Mouse (Mus musculus): ENCODE results near the gene Myg1. TPM values are rescaled to one million over a fixed set of nuclear protein-coding genes. Genes with fewer than 3 reads are reported as not detected.
"Not testable (repeated sequence)": the region's sequence is repeated elsewhere in the genome, so short reads cannot be mapped to it uniquely, and the experiment has no call there.

Myg1 gene
- total RNA-seq (2021): 10 to 100 TPM; 14.0 to 16.2 TPM
- long read RNA-seq, experiment 1, transcript Myg1-202 (7 exons, 1,480 nt): major isoform, 10 of 11 reads
- long read RNA-seq, experiment 1, partial matches to known transcripts: 0 of 11 reads
- long read RNA-seq, experiment 1, other reads (novel, unspliced or antisense): 1 of 11 reads
- long read RNA-seq, experiment 2, transcript Myg1-202 (7 exons, 1,480 nt): major isoform, 5 of 6 reads
- long read RNA-seq, experiment 2, partial matches to known transcripts: 1 of 6 reads
- long read RNA-seq, experiment 2, other reads (novel, unspliced or antisense): 0 of 6 reads

DNA sequence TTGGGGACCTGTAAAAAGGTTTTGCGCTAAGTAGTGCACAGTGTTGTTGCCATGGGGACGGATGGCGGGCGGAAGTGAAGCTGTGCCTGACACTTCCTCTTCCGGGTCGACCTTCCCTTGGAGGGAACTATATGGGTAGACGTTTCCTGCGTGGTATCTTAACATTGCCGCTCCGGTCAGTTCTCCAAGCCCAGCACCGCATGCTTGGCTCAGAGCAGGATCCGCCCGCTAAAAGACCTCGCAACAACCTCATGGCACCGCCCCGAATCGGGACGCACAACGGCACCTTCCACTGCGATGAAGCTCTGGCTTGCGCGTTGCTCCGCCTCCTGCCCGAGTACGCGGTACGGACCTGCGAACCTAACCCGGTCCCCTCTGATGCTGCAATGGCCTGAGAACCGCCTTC is at the start of gene Myg1:
Gene Myg1 (plus strand): TSS at position 100 of the 406 bp plus-strand sequence.
- DNase-seq: peak; percentile 73

DNA sequence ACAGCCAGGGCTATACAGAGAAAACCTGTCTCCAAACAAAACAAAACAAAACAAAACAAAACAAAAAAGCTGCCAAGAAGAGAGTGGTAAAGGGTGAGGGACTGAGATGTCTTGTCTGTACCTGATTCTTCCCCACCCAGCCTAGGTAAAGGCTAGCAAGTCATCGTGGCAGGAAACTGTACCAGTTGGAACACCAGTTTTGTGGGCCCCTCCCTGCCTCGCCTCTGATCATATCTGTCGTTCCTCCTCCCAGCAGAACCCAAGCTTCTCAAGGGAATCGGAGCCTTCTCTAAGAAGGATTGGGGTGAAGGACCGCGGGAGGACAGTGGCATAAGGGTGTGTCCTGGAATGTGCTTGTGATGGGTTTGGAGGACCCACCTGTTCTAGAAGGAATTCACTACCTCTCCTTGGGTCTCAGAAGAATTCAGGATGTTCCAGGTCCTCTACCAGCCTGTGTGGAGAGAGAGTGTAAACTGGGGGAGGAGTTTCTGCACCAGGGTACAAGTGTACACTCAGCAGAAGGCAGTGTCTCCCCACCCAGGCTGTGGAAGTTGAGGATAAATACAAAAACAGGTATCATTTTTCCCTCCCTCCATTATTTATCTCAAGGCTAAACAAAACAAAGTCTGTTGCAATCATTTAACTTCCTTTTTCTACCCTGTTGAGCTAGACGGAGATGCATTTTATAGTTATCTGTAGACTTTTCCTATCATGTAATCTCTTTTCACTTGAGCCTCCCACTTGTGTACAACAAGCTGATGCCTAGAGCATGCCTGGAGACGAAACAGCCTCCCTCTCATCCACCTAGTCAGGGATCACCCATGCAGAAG is 48.8 kb upstream of the Myg1 start:
- no peak for DNase-seq

DNA sequence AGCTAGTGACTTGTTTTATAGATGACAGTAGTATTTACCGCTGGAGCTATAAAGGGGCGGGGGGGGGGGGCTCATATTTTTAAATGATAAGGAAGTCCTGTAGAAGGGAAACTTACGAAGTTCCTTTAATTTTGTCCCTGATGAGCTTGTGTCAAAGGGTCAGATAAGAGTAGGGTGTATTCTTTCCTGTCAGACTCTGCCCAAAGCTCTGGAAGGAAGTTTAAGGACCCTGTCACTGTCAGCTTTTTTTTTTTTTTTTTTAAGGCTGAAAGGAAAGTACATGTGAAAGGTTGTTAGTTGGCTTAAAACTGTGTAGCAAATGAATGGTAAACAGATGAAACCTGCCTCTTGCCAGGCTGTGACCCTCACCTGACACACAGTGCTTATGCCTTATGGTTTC is 47.9 kb upstream of the Myg1 start:
- no peak for DNase-seq

DNA sequence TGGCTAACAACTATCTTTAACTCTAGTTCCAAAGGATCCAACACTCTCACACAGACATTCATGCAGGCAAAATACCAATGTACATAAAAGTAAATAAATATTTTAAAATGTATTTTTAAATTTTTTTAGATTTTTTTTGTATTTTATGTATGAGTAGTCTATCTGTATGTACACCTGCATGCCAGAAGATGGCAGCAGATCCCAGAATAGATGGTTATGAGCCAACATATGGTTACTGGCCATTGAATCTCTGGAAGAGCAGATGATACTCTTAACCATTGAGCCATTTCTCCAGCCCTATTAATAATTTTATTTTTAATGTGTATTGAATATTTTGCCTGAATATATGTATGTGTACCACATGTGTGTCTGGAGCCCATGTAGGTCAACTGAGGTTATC is 44.1 kb upstream of the Myg1 start:
- DNase-seq: no peak

DNA sequence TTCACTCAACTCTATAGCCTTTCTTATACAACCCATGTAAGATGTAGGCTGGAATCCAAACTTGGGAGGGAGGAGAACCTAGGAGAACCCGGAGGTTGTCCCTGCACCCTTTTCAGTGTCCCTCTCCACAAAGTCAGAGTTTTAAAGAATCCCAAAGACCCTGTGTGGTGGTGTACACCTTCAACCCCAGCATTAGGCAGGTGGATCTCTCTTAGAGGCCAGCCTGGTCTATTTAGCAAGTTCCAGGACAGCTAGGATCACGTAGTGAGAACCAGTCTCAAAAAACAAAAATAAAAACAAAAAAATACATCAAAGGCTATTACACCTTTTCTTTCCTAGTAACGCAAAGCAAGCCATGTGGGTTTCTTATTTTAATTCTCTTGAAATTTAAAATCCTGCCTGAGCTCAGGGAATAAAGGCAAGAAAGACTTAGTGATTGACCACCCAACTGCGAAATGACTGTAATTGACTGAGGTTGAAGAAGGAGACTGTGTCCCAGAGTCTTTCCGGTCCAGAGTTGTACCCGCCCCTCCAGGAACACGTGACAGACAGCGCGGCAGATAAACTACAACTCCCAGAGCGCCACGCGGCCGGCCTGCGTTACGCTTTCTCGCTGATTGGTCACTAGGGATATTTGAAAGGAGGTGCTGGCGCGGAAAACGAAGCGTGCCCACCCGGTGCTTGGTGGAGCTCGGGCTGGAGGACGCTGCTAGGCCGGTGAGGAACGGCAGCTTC is 35.7 kb upstream of the Myg1 start, which contains the start of gene Espl1:
Gene Espl1 (plus strand): TSS at position 634 of the 735 bp plus-strand sequence.
- peak; percentile 91 for DNase-seq

DNA sequence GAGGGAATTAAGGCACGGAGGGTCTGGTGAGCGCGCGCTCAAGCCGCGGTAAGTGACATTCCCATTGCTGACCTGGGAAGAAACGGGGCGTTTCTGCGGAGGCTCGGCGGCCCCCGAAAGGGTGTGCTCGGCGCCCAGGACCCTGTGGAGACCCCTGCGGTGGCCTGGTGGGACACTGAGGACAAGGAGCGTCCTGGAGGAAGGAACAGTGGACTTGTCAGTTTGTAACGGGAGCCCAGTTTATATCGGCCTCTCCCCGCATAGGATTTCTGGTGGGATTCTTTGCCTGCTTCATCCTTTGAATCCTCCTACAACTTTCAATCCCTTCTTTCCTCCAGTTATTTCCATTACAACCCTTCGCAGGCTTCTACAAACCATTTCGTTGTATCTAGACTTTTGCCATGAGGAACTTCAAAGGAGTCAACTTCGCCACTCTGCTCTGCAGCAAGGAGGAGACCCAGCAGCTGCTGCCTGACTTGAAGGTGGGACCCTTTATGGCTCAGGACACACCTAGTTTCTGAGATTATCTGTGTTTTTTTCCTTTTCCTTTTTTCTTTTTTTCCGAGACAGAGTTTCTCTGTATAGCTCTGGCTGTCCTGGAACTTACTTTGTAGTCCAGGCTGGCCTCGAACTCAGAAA is 35.0 kb upstream of the Myg1 start:
- DNase-seq: no peak

DNA sequence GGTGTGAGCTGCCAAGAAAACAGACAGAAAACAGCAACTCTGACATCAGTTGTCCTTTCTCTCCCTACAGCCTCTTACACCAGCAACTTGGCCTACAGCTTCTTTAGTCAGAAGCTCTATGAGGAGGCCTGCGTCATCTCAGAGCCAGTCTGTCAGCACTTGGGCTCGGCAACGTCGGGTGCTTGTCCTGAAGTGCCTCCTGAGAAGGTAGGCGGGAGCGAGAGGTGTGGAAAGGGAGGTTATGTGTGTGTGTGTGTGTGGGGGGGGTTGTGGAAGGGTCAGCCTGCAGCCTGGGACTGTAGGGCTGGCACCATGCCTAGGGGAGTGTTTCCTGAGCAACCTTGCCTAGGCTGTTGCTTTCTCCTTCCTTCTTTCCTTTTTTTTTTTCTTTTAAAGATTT is 29.0 kb upstream of the Myg1 start:
- no peak for DNase-seq

DNA sequence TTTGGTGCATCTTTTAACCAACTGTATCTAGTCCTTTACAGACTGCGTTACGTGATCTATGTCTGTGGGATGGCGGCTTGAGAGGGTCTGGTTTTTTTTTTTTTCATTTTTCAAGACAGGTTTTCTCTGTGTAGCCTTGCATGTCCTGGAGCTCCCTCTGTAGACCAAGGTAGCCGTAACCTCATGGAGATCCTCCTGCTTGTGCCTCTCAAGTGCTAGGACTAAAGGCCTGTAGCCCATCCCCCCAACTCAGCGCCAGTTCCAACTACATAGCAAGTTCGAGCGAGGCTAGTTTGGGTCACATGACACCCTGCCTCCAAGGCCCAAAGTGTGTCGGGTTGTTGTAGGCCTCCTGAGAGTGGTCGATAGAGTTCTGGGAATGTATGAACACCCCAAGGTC is 22.8 kb upstream of the Myg1 start:
- no peak for DNase-seq

DNA sequence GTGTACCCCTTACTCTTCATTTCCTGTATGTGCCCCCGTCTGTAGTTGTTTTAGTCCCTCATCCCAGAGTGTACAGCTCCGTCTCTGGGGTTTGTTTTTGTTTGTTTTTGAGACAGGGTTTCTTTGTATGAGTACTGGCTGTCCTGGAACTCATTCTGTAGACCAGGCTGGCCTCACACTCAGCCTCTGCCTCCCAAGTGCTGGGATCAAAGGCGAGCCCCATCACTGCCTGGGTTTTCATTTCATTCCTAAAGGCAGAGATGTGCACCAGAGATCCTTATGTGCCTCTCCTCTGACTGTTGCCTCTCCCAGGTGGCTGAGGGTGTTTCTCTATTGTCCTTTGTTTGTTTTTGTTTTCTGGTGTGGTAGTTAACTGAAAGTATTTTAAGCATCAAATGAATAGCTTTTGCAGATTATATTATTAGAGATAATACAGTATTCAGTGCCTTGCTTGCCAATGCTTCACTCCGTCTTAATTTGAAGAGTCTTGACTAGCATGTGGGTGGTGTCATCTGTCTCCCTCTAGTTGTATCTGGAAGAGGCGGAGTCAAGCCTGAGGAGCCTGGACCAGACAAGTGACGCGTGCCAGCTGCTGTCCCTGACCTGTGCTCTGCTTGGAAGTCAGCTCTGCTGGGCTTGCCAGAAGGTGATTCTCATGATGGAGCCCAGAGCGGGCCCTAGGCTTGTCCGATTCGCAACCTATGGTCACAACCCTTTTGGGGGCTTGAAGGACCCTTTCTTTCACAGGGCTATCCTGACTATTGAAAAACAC is 21.2 kb upstream of the Myg1 start:
- DNase-seq: no peak

DNA sequence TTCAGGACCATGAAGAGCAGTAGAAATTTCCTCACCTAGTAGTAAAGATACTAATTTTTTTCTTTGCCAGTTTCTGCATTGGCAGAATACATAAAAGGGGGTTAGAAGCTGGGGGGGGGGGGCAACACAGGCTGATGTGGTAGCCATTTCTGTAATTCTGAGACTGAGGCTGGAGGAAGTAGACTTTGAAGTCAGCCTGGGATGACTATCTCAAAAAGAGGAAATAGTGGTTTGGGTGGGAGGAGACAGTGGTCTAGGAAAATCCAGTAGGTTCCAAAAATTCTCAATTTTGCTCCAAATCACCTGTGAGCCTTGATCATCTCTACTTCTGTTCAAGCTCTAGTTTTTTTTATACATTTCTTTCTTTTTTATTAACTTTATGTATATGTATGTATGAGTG is 20.0 kb upstream of the Myg1 start:
- no peak for DNase-seq

DNA sequence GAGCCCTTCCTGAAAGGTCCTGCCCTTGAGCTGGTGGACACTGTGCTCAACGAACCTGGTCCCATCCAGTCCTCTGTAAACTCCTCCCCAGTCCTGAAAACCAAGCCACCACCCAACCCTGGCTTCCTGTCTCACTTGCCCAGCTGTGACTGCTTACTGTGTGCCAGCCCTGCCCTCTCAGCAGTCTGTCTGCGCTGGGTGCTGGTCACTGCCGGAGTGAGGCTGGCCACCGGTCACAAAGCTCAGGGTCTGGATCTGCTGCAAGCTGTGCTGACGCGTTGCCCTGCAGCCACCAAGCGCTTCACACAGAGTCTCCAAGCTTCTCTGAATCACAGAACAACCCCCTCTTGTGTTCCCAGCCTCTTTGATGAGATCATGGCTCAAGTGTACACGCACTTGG is 16.2 kb upstream of the Myg1 start:
- no peak for DNase-seq

DNA sequence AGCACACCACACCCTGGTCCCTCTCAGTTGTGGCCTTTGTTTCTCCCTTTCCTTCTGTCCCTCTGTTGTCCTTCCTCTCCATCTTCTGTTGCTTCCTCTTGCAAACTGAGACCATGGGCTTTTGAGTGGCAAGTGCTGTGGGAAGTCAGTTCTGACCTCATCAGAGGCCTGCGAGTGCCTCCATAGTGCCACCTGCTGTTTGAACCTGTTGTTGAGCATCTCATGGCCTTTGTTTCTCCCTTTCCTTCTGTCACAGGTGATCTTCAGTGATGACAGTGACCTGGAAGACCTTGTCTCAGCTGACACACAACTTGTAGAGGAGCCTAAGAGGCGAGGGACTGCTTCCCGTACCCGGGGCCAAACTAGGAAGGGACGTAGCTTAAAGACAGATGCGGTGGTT is 15.2 kb upstream of the Myg1 start:
- peak; percentile 32 for DNase-seq

DNA sequence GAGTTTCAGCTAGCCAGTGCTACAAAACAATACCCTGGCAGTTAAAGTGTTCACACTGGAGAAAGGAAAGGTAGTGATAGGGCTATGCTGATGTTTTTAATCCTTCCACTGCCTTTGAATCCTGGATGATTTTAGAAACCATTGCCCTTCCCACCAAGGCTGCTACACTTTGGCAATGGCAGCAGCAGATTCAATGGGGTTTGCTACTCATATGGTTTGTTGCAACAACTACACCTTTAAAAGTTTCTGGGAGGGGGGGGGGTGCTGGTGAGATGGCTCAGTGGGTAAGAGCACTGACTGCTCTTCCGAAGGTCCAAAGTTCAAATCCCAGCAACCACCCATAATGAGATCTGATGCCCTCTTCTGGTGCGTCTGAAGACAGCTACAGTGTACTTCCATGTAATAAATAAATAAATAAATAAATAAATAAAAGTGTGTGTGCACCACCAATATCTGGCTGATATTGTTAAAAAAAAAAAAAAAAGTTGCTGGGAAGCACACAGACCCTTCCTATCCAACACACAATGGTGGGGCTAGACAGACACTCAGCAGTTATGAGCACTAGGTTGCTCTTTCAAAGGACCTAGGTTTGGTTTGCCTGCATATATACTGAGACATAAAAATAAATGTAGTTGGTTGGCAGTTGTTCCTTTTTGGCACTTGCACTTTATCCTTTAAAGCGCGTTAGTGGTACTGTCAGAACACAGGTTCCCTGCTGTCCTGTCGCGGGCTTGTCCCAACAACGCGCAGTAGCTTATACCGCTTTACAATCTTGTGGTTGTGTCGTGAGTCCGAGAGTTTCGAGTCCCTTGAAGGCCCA is 6.6 kb upstream of the Myg1 start:
- DNase-seq: no peak

DNA sequence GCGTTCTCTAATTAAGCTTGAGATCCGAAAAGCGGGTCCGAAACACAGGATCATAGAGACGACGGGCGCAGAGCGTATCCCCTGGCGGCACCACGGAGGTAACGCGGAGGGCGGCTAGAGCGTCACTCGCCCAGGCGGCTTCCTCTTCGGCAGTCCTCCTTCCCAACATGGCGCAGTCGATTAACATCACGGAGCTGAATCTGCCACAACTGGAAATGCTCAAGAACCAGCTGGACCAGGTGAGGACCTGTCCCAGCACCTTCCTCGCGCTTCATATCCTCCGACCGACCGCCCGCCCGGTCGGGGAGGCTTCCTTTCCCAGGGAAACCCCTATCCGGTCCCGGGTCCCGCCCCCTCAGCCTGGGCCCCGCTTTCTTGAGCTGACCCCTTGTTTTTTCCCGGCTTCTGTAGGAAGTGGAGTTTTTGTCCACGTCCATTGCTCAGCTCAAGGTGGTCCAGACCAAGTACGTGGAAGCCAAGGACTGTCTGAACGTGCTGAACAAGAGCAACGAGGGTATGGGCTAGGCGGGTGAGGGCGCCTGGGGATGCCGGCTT is 5.4 kb upstream of the Myg1 start, which contains the start of gene Pfdn5:
Gene Pfdn5 (plus strand): TSS at position 95 of the 555 bp plus-strand sequence.
- peak; percentile 83 for DNase-seq

DNA sequence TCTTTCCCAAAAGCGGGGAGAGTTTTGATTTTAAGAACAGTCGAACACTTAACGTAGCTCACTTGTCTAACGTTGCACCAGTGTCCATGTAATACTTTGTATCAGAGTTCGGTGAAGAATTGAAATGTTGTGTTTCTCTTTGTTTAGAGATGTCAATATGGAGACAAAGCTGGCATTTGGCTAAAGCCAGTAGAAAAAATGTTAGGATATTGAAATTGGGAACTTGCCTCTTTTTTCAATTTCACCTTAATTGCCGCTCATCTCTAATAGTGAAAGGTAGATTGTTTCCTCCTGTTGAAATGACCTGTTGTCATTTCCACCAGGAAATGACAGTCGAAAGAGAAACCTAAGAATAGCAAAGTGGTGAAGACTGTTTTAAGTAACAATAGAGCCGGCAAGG is 4.6 kb upstream of the Myg1 start:
- DNase-seq: no peak

DNA sequence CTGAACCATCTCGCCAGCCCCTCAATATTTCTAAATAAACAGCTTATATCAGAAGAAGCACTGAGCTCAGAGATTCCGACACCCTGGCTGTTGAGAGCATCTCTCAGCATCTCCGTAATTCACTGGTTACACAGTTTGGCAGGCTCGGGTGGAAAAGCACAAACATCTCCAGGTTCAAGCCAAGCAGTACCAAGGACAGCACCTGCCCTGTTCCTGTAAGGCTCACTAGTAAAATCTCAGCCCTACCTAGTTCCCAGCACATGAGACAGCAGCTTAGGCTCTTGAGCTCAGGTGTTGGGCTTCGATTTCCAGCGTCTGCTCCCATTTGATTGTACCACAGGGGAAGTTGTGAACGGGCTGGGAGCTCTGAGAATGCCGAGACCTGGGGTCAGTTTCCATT is 3.7 kb downstream of the Myg1 start:
- DNase-seq: no peak

DNA sequence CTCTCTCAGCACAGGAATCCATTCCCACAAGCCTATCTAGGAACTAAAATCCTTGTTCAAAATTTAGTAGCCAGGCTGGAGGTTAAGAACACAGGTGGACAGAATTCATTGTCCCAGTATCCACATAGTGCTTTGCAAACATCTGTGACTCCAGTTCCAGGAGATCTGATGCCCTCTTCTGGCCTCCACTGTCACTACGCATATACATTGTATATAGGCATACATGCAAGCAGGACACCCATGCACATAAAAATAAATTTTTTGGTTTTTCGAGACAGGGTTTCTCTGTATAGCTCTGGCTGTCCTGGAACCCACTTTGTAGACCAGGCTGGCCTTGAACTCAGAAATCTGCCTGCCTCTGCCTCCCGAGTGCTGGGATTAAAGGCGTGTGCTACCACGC is 4.4 kb downstream of the Myg1 start:
- not testable (repeated sequence) for DNase-seq

DNA sequence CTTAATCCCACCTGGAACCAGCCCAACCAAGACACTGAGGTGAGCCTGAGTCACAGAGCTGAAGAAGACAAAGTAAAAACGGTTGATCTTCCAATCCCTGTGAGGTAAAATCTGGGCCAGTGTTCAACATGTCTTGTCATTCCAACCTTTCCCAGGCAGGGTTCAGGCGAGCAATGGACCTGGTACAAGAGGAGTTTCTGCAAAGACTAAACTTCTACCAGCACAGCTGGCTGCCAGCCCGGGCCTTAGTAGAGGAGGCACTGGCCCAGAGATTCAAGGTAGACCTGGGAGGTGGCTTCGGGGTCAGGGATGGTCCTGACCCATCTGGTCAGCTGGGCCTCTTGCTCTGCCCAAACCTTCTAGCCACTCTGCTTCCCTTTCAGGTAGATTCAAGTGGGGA is 5.4 kb downstream of the Myg1 start:
- DNase-seq: no peak

DNA sequence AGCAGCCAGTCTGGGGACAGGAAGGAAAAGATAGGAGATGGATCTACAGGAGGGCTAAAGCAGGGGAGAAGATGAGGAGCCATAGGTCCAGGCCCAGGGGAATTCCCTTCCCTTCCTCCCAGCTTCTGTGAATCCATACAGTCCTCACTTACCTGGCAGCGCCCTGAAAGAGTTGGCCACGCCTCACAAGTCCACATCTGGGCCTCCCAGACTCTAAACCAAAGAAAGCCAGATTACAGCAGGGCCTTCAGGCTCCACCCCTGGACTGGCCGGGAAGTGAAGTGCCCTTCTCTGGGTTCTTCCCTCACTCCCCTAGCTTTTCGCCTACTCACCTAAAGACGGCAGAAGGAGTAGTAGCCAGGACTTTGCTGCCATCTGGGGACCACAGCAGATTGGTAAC is 8.1 kb downstream of the Myg1 start:
- DNase-seq: no peak

DNA sequence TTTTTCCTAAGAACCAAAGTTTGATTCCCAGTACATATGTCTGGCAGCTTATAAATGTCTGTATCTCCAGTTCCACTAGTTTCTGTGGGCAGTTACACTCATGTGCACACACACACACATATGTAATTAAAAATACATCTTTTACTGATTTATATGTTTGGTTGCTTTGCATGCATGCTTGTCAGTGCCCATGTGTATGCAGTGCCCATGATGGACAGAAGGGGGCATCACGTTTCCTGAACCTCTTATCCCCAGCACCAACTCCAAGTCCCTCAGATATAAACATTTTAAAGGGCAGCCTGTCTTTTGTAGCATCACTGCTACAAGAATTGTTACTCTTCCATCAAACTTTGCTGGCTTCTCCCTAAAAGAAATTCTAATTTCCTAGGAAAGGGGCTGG is 10.1 kb downstream of the Myg1 start:
- no peak for DNase-seq
